Mouse (Mus musculus) neural tube, embryonic 14.5 days (tissue): ENCODE data around the gene Mdp1. TPM values are rescaled to one million over a fixed set of nuclear protein-coding genes. Genes with fewer than 3 reads are reported as not detected.
A peak's percentile ranks its signal among the peaks of the same experiment; 100 is the strongest.

Experiments used
- ATAC-seq: fragments of 200-750 bp; cut with Nextera tagmentation; 2 replicates; pipeline ENCODE4 v1.8.0; 2017; ENCODE audit warnings: low read depth, mild to moderate bottlenecking, moderate TSS enrichment, moderate library complexity
- H3K27ac ChIP-seq: fragments of 300-500 bp; sonication (generic); 2 replicates; pipeline ENCODE4 v1.5.1; 2014; ENCODE audit warnings: low read depth, mild to moderate bottlenecking, control low read depth, low read length, moderate library complexity, mixed read lengths
- H3K27me3 ChIP-seq: fragments of 300-500 bp; sonication (generic); 2 replicates; pipeline ENCODE4 v1.6.1; 2014; ENCODE audit warnings: low read length; ENCODE audit not compliant: control insufficient read depth, insufficient read depth
- H3K36me3 ChIP-seq: fragments of 300-500 bp; sonication (generic); 2 replicates; pipeline ENCODE4 v1.6.1; 2014; ENCODE audit warnings: low read length, mixed read lengths; ENCODE audit not compliant: control insufficient read depth, insufficient read depth
- H3K4me1 ChIP-seq: fragments of 300-500 bp; sonication (generic); 2 replicates; pipeline ENCODE4 v1.6.1; 2014; ENCODE audit warnings: low read length; ENCODE audit not compliant: control insufficient read depth, insufficient read depth
- H3K4me2 ChIP-seq: fragments of 300-500 bp; sonication (generic); 2 replicates; pipeline ENCODE4 v1.6.1; 2014; ENCODE audit warnings: mild to moderate bottlenecking, low read depth, low read length, control low read depth
- H3K4me3 ChIP-seq: fragments of 300-500 bp; sonication (generic); 2 replicates; pipeline ENCODE4 v1.5.1; 2014; ENCODE audit warnings: low read depth, low read length, control low read depth, mixed read lengths
- H3K9ac ChIP-seq: fragments of 300-500 bp; sonication (generic); replicated peaks from 2 replicates; pipeline ENCODE4 v1.6.1; 2014; ENCODE audit warnings: low read depth, mild to moderate bottlenecking, control low read depth, low read length, mixed read lengths
- H3K9me3 ChIP-seq: fragments of 300-500 bp; sonication (generic); 2 replicates; pipeline ENCODE4 v1.6.1; 2016; ENCODE audit warnings: low read length; ENCODE audit not compliant: control insufficient read depth
- whole genome bisulfite sequencing: fragments of 180-500 bp; shearing (Covaris S2); extraction: QIAGEN DNeasy Blood & Tissue Kit; methylation state at CpG from one replicate; pipeline ENCODE4 v1.1.7; 2014; 5-methylcytosine and 5-hydroxymethylcytosine counted together
- polyA plus RNA-seq: library from polyadenylated mRNA; unstranded; fragments of >200 nt; fragmentation: Nextera tagmentation; extraction: Ambion mirVana; gene quantifications from 2 replicates; pipeline ENCODE4 v1.2.1, GENCODE M21; 2014

Mdp1 gene
- polyA plus RNA-seq = 69.0 and 75.5 TPM in 2 replicates

DNA sequence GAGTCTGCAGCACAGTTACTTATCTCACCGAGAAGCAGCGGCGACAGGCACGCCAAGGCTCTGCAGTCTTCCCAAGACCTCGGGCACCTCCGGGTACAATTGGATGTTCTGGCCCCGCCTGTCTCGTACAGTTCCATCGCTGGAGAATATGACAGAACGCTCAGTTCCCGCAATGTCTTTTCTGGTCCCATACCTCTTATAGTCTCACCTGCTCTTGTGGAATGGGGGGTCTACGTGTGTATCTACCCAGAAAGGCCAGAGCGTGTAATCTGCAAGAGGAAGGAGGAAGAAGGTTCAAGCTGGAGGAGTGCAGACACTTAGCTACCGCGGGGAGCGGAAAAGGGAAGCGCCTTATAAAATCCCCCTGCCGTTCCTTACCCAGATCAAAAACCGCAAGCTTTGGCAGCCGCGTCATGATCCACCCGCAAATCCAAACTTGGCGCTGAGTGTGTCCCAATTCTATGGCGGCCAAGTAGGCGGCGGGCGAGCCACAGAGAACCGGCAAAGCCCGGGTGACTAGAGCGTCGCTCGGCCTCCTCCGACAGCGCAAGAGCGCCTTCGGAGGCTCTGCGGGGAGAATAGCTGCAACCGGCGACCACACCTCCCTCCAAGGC is at the start of gene Mdp1:
TSS of gene Mdp1 (minus strand) at position 549 of the 614 bp plus-strand sequence.
- H3K27me3 ChIP-seq = no peaks in the 10 kb centered on the region
- H3K4me1 ChIP-seq = peaks cover 9% of the 10 kb centered on the region; the same call in 1 of the 2 replicates
- under 1% methylated on average over 39 of the region's 39 CpGs for WGBS
- H3K9ac ChIP-seq = peak within 1 kb of the TSS; percentile 66
- H3K4me2 ChIP-seq = peak within 1 kb of the TSS; percentile 42
- H3K4me3 ChIP-seq = peak within 1 kb of the TSS; percentile 54
- peak within 1 kb of the TSS; percentile 76 for H3K27ac ChIP-seq
- ATAC-seq = peak; percentile 95
- peaks cover 14% of the 10 kb centered on the region for H3K36me3 ChIP-seq
- H3K9me3 ChIP-seq = no peaks in the 10 kb centered on the region

DNA sequence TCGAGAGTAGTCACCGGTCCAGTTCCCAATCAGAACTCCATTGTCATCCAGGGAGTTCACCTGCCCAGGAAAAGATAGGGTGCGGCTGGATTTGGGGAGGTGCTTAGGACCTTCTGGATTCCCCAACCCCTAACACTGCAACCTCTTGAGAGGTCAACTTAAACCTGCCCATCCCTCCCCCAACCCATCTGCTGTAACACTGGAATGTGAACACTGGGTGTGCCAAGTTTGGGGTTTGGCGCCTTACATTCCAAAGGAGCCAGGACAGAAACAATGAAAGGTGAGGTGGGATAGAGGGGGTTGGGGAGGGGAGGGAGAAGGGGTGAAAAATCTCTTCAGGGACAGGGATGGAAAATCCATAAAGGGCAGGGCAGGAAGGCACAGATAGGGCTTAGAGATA is 49.2 kb upstream of the Mdp1 start:
- H3K4me3 ChIP-seq = no peak overlapping the region
- H3K27me3 ChIP-seq = 0 out of 2 replicates have a peak, but pooled peaks cover 4% of the 10 kb centered on the region
- no peak overlapping the region for H3K27ac ChIP-seq
- no peaks in the 10 kb centered on the region for H3K9me3 ChIP-seq
- H3K4me1 ChIP-seq = no peaks in the 10 kb centered on the region
- H3K9ac ChIP-seq = no peak overlapping the region
- WGBS = 92% methylated on average over 4 of the region's 4 CpGs
- no peak for ATAC-seq
- H3K36me3 ChIP-seq = no peaks in the 10 kb centered on the region
- H3K4me2 ChIP-seq = no peak overlapping the region

DNA sequence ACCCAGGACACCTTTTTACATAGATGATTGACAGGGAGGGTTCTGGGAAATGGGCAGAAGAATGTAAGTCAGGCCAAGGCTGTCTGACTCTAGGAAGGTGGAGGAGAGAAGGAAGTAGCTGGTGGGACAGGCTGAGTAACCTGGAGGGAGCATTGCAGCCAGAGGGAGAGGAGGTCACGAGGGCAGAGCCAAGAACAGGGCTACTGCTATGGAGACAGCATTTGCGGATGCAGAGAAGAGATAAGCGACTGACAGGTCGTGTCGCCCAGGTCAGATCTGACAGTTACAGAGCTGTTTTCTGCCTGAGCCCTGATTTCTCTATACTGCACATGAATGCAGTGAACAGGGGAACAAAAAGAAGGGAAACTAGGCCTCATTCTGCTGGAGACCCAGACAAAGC is 47.1 kb upstream of the Mdp1 start:
- Histone ChIP-seq H3K27me3 (no peaks in the 10 kb centered on the region), H3K4me3 (no peak overlapping the region), H3K9ac (no peak overlapping the region), H3K4me1 (no peaks in the 10 kb centered on the region), H3K27ac (no peak overlapping the region), H3K9me3 (no peaks in the 10 kb centered on the region), H3K36me3 (no peaks in the 10 kb centered on the region), H3K4me2 (no peak overlapping the region)
- WGBS = 84% methylated on average over 5 of the region's 5 CpGs
- no peak for ATAC-seq

DNA sequence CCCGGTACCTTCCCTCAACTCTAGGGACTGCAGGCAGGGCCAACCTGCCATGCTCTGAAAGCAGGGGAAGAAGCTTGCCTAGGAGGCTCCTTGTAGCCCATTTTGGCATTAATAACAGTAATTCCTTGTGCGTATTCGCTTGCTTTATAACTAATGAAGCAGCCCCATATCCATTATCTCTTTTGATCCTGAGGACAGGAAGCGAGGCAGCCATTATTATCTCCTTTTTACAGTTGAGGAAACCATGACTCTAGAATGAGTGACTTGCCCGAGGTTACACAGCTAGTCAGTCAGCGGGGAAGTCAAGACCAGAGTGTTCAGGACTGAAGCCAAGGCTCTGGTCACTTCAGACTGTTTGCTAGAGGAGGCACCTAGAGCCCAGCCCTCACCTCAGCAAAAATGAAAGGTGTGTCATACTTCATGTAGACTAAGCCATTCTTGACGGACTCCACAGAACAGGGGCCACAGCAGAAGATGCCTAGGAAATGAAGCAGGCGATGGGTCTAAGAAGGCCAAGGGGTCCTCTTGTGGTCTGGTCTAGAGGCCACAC is 45.8 kb upstream of the Mdp1 start:
- 92% methylated on average over 8 of the region's 8 CpGs for WGBS
- H3K4me3 ChIP-seq = no peak overlapping the region

DNA sequence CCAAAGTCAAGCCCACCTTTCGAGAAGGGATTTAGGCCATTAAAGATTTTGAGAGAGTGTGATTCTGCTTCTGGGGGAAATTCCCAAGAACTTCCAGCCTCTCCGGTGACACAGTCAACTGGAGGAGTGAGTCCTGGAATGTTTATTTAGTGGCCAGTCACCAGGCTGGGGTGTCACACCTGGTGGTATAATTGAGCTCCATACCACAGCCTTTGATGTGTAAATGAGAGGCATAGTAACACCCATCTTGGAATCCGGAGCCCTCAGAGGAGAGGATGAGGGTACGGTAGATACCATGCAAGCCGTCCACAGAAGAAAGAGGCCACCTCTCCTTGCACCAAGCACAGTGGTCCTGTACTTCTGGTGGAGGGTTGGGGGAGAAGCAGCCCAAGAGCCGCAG is 42.5 kb upstream of the Mdp1 start:
- Histone ChIP-seq H3K9me3 (no peaks in the 10 kb centered on the region), H3K9ac (no peak overlapping the region), H3K27me3 (no peaks in the 10 kb centered on the region), H3K4me2 (no peak overlapping the region), H3K27ac (no peak overlapping the region), H3K4me3 (no peak overlapping the region), H3K36me3 (no peaks in the 10 kb centered on the region), H3K4me1 (no peaks in the 10 kb centered on the region)
- WGBS = 62% methylated on average over 6 of the region's 6 CpGs
- no peak for ATAC-seq

More for the DNA sequence above, 45.8 kb upstream of the Mdp1 start:
- no peak overlapping the region for H3K9ac ChIP-seq
- no peaks in the 10 kb centered on the region for H3K9me3 ChIP-seq
- H3K4me2 ChIP-seq = no peak overlapping the region
- H3K27ac ChIP-seq = no peak overlapping the region
- no peak for ATAC-seq
- no peaks in the 10 kb centered on the region for H3K36me3 ChIP-seq
- H3K27me3 ChIP-seq = no peaks in the 10 kb centered on the region
- no peaks in the 10 kb centered on the region for H3K4me1 ChIP-seq

DNA sequence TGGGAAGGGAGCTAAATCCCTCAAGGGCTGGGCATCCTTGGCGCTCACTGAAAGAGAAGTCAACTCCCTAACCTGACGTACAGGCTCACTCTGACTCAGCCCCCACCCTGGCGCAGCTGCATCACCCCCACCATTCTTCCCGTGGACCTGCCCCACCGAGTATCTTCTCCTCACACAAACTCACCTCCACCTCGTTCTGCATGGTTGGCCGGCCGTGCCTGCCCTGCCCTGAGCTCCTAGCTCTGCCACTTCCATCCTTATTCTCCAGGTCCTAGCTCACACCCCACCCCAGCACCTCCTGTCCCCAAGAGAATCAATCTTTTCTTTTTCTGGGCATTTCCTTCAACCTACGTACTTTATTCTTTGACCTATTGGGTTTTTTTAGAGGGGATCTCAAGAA is 40.8 kb upstream of the Mdp1 start:
- no peaks in the 10 kb centered on the region for H3K27me3 ChIP-seq

DNA sequence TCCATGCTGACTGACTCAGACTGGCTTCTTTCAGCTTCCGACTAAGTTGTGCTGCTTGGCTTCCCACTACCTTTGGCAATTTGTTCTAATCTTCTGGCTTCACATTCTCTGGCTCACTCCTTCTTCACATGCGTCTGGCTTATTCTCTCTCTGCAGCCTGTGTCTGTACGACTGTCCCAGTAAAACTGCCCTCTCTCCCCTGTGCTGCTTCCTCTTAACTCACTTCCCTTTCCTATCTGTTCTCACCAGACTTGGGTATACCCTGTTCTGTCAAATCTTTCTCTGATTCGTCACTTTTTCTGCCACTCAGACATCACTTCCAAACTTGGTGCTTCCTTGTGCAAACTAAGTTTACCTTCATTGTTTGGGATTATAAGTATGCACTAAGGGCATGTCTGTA is 36.9 kb upstream of the Mdp1 start:
- no peak for ATAC-seq
- 87% methylated on average over 4 of the region's 4 CpGs for WGBS
- Histone ChIP-seq H3K27ac (no peak overlapping the region), H3K9ac (no peak overlapping the region), H3K9me3 (no peaks in the 10 kb centered on the region), H3K4me1 (no peaks in the 10 kb centered on the region), H3K27me3 (no peaks in the 10 kb centered on the region), H3K4me2 (no peak overlapping the region), H3K4me3 (no peak overlapping the region), H3K36me3 (no peaks in the 10 kb centered on the region)

More for the DNA sequence above, 40.8 kb upstream of the Mdp1 start:
- Histone ChIP-seq H3K27ac (no peak overlapping the region), H3K4me2 (no peak overlapping the region), H3K36me3 (no peaks in the 10 kb centered on the region), H3K9me3 (no peaks in the 10 kb centered on the region), H3K4me1 (no peaks in the 10 kb centered on the region), H3K4me3 (no peak overlapping the region), H3K9ac (no peak overlapping the region)
- 75% methylated on average over 9 of the region's 9 CpGs for WGBS
- no peak for ATAC-seq

DNA sequence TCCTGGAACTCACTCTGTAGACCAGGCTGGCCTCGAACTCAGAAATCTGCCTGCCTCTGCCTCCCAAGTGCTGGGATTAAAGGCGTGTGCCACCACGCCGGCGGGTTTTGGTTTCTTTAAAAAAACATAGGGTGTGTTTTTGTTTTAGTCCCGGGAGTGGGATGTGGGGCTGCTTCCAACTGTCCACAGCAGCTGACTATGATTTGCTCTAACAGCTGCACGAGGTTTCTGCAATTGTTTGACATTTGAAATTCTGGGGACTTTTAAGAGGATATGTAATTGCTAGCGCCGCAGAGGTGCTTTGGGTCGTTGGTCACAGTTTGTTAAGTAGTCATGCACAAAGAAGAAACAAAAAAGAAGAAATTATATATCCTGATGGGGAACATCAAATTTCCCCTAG is 29.1 kb upstream of the Mdp1 start:
- Histone ChIP-seq H3K4me1 (no peaks in the 10 kb centered on the region), H3K27me3 (no peaks in the 10 kb centered on the region), H3K4me2 (no peak overlapping the region), H3K27ac (no peak overlapping the region), H3K4me3 (no peak overlapping the region), H3K9ac (no peak overlapping the region), H3K9me3 (no peaks in the 10 kb centered on the region), H3K36me3 (no peaks in the 10 kb centered on the region)
- no peak for ATAC-seq
- WGBS = 86% methylated on average over 10 of the region's 10 CpGs

DNA sequence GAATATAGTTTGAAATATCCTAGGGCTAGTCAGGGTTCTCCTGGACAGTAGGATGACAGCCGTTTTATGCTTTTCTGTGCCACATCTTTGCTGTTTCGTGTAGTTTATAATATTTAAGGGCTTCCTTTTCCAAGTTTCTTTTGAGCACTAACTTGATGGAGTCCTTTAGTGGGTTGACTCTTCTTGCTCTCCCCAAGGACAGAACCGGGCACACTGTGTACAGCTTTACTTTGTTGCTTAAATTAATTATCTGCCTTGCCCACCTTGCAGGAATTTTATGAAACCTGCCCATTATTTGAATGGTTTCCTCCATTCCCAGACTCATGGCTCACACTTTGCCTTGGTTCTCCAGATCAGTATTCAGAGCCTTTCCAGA is 21.8 kb upstream of the Mdp1 start:
- Histone ChIP-seq H3K9ac (peak overlapping the region; percentile 17; the same call in 1 of the 2 replicates), H3K4me2 (peak overlapping the region; percentile 47), H3K4me3 (peak overlapping the region; percentile 65), H3K4me1 (peaks cover 3% of the 10 kb centered on the region; the same call in 1 of the 2 replicates), H3K9me3 (no peaks in the 10 kb centered on the region), H3K27me3 (no peaks in the 10 kb centered on the region), H3K27ac (peak overlapping the region; percentile 6; the same call in 1 of the 2 replicates), H3K36me3 (peaks cover 14% of the 10 kb centered on the region)
- WGBS = 11% methylated on average over 3 of the region's 3 CpGs
- ATAC-seq = peak; percentile 52
